Mouse (Mus musculus) neural tube, embryonic 14.5 days (tissue): ENCODE measurements around the gene Prkd3. TPM values are rescaled to one million over a fixed set of nuclear protein-coding genes. Genes with fewer than 3 reads are reported as not detected.

Experiments
- ATAC-seq: fragments of 200-750 bp; cut with Nextera tagmentation; 2 replicates; pipeline ENCODE4 v1.8.0; 2017; ENCODE audit warnings: low read depth, mild to moderate bottlenecking, moderate TSS enrichment, moderate library complexity
- H3K27ac ChIP-seq: fragments of 300-500 bp; sonication (generic); 2 replicates; pipeline ENCODE4 v1.5.1; 2014; ENCODE audit warnings: low read depth, mild to moderate bottlenecking, control low read depth, low read length, moderate library complexity, mixed read lengths
- H3K27me3 ChIP-seq: fragments of 300-500 bp; sonication (generic); 2 replicates; pipeline ENCODE4 v1.6.1; 2014; ENCODE audit warnings: low read length; ENCODE audit not compliant: control insufficient read depth, insufficient read depth
- H3K36me3 ChIP-seq: fragments of 300-500 bp; sonication (generic); 2 replicates; pipeline ENCODE4 v1.6.1; 2014; ENCODE audit warnings: low read length, mixed read lengths; ENCODE audit not compliant: control insufficient read depth, insufficient read depth
- H3K4me1 ChIP-seq: fragments of 300-500 bp; sonication (generic); 2 replicates; pipeline ENCODE4 v1.6.1; 2014; ENCODE audit warnings: low read length; ENCODE audit not compliant: control insufficient read depth, insufficient read depth
- H3K4me2 ChIP-seq: fragments of 300-500 bp; sonication (generic); 2 replicates; pipeline ENCODE4 v1.6.1; 2014; ENCODE audit warnings: mild to moderate bottlenecking, low read depth, low read length, control low read depth
- H3K4me3 ChIP-seq: fragments of 300-500 bp; sonication (generic); 2 replicates; pipeline ENCODE4 v1.5.1; 2014; ENCODE audit warnings: low read depth, low read length, control low read depth, mixed read lengths
- H3K9ac ChIP-seq: fragments of 300-500 bp; sonication (generic); replicated peaks from 2 replicates; pipeline ENCODE4 v1.6.1; 2014; ENCODE audit warnings: low read depth, mild to moderate bottlenecking, control low read depth, low read length, mixed read lengths
- H3K9me3 ChIP-seq: fragments of 300-500 bp; sonication (generic); 2 replicates; pipeline ENCODE4 v1.6.1; 2016; ENCODE audit warnings: low read length; ENCODE audit not compliant: control insufficient read depth
- WGBS: fragments of 180-500 bp; shearing (Covaris S2); extraction: QIAGEN DNeasy Blood & Tissue Kit; methylation state at CpG from one replicate; pipeline ENCODE4 v1.1.7; 2014; 5-methylcytosine and 5-hydroxymethylcytosine counted together
- polyA plus RNA-seq: library from polyadenylated mRNA; unstranded; fragments of >200 nt; fragmentation: Nextera tagmentation; extraction: Ambion mirVana; gene quantifications from 2 replicates; pipeline ENCODE4 v1.2.1, GENCODE M21; 2014

The Prkd3 gene
- polyA plus RNA-seq, 1 experiment from 2014 or later, result 9.2 TPM

GRCm38 (mm10) chr17:78966092-78966883 lies 54.3 kb downstream of the Prkd3 start:
- Histone ChIP-seq H3K4me3 (no peak overlapping the region), H3K9me3 (no peaks in the 10 kb centered on the region), H3K27me3 (no peaks in the 10 kb centered on the region), H3K4me1 (no peaks in the 10 kb centered on the region), H3K4me2 (no peak overlapping the region), H3K27ac (no peak overlapping the region), H3K9ac (no peak overlapping the region), H3K36me3 (peaks cover 12% of the 10 kb centered on the region)
- 95% methylated on average over 11 of the region's 11 CpGs for WGBS
- no peak for ATAC-seq

GRCm38 (mm10) chr17:78964387-78964786 lies 56.2 kb downstream of the Prkd3 start:
- Histone ChIP-seq H3K9me3 (no peaks in the 10 kb centered on the region), H3K4me3 (no peak overlapping the region), H3K27me3 (no peaks in the 10 kb centered on the region), H3K4me2 (no peak overlapping the region), H3K9ac (no peak overlapping the region), H3K36me3 (peaks cover 17% of the 10 kb centered on the region), H3K27ac (no peak overlapping the region), H3K4me1 (no peaks in the 10 kb centered on the region)
- WGBS, result 82% methylated on average over 1 of the region's 1 CpGs
- ATAC-seq, result no peak

- H3K4me2 ChIP-seq, result no peak overlapping the region
- peaks cover 22% of the 10 kb centered on the region for H3K36me3 ChIP-seq
- no peak overlapping the region for H3K27ac ChIP-seq
- H3K9me3 ChIP-seq, result no peaks in the 10 kb centered on the region
- no peaks in the 10 kb centered on the region for H3K27me3 ChIP-seq
- ATAC-seq, result no peak
- H3K9ac ChIP-seq, result no peak overlapping the region
- no peak overlapping the region for H3K4me3 ChIP-seq
- no peaks in the 10 kb centered on the region for H3K4me1 ChIP-seq
- WGBS, result 82% methylated on average over 6 of the region's 6 CpGs
These were observed 61.1 kb downstream of the Prkd3 start for GRCm38 (mm10) chr17:78959473-78959872.

GRCm38 (mm10) chr17:78953240-78953639 lies 67.4 kb downstream of the Prkd3 start:
- 94% methylated on average over 8 of the region's 8 CpGs for WGBS
- no peaks in the 10 kb centered on the region for H3K9me3 ChIP-seq
- H3K27me3 ChIP-seq, result no peaks in the 10 kb centered on the region
- H3K9ac ChIP-seq, result no peak overlapping the region
- no peak overlapping the region for H3K4me2 ChIP-seq
- ATAC-seq, result no peak
- no peak overlapping the region for H3K4me3 ChIP-seq
- no peak overlapping the region for H3K27ac ChIP-seq
- no peaks in the 10 kb centered on the region for H3K4me1 ChIP-seq
- peaks cover 26% of the 10 kb centered on the region for H3K36me3 ChIP-seq

GRCm38 (mm10) chr17:78952070-78952469 lies 68.5 kb downstream of the Prkd3 start:
- H3K27me3 ChIP-seq, result no peaks in the 10 kb centered on the region
- no peak overlapping the region for H3K4me2 ChIP-seq
- no peaks in the 10 kb centered on the region for H3K9me3 ChIP-seq
- no peaks in the 10 kb centered on the region for H3K4me1 ChIP-seq
- no peak for ATAC-seq
- no peak overlapping the region for H3K27ac ChIP-seq
- H3K4me3 ChIP-seq, result no peak overlapping the region
- H3K9ac ChIP-seq, result no peak overlapping the region
- 92% methylated on average over 5 of the region's 5 CpGs for WGBS
- peaks cover 30% of the 10 kb centered on the region for H3K36me3 ChIP-seq

GRCm38 (mm10) chr17:78951225-78951624 lies 69.4 kb downstream of the Prkd3 start:
- Histone ChIP-seq H3K27ac (no peak overlapping the region), H3K27me3 (no peaks in the 10 kb centered on the region), H3K4me3 (no peak overlapping the region), H3K9me3 (no peaks in the 10 kb centered on the region), H3K4me2 (no peak overlapping the region), H3K9ac (no peak overlapping the region), H3K36me3 (peaks cover 32% of the 10 kb centered on the region), H3K4me1 (no peaks in the 10 kb centered on the region)
- ATAC-seq, result no peak
- 96% methylated on average over 5 of the region's 5 CpGs for WGBS

GRCm38 (mm10) chr17:78942579-78942978 lies 78.0 kb downstream of the Prkd3 start:
- no peaks in the 10 kb centered on the region for H3K27me3 ChIP-seq
- H3K4me3 ChIP-seq, result no peak overlapping the region
- no peak overlapping the region for H3K9ac ChIP-seq
- ATAC-seq, result no peak
- no peak overlapping the region for H3K4me2 ChIP-seq
- no peak overlapping the region for H3K27ac ChIP-seq
- H3K36me3 ChIP-seq, result peaks cover 34% of the 10 kb centered on the region
- WGBS, result 66% methylated on average over 11 of the region's 11 CpGs
- no peaks in the 10 kb centered on the region for H3K9me3 ChIP-seq
- peaks cover 3% of the 10 kb centered on the region; the same call in 1 of the 2 replicates for H3K4me1 ChIP-seq

GRCm38 (mm10) chr17:78938927-78939326 lies 81.7 kb downstream of the Prkd3 start:
- ATAC-seq, result no peak
- Histone ChIP-seq H3K36me3 (peaks cover 26% of the 10 kb centered on the region), H3K4me2 (no peak overlapping the region), H3K27me3 (no peaks in the 10 kb centered on the region), H3K27ac (no peak overlapping the region), H3K9me3 (no peaks in the 10 kb centered on the region), H3K4me3 (no peak overlapping the region), H3K9ac (no peak overlapping the region), H3K4me1 (peaks cover 7% of the 10 kb centered on the region; the same call in 1 of the 2 replicates)
- WGBS, result 92% methylated on average over 4 of the region's 4 CpGs

- Histone ChIP-seq H3K9me3 (no peaks in the 10 kb centered on the region), H3K4me2 (peak overlapping the region; percentile 78), H3K9ac (peak overlapping the region; percentile 44), H3K27me3 (no peaks in the 10 kb centered on the region), H3K36me3 (peaks cover 29% of the 10 kb centered on the region; the same call in 1 of the 2 replicates), H3K27ac (peak overlapping the region; percentile 48), H3K4me3 (peak overlapping the region; percentile 48), H3K4me1 (peaks cover 11% of the 10 kb centered on the region; the same call in 1 of the 2 replicates)
- peak; percentile 33 for ATAC-seq
- WGBS, result 10% methylated on average over 26 of the region's 26 CpGs
These were observed 83.3 kb downstream of the Prkd3 start for GRCm38 (mm10) chr17:78937229-78937853.
